Mouse (Mus musculus) CD4-positive, CD25-positive, alpha-beta regulatory T cell, adult 9 weeks (primary cell): ENCODE measurements around the gene Bbs1. TPM values are rescaled to one million over a fixed set of nuclear protein-coding genes. Genes with fewer than 3 reads are reported as not detected.

Experiments used
- polyA plus RNA-seq: library from polyadenylated mRNA; unstranded; fragments of 100-300 nt; shearing (Covaris generic); gene quantifications from one replicate; pipeline ENCODE4 v1.2.1, GENCODE M21; 2017

Bbs1 gene
- polyA plus RNA-seq = 0.76 TPM

DNA sequence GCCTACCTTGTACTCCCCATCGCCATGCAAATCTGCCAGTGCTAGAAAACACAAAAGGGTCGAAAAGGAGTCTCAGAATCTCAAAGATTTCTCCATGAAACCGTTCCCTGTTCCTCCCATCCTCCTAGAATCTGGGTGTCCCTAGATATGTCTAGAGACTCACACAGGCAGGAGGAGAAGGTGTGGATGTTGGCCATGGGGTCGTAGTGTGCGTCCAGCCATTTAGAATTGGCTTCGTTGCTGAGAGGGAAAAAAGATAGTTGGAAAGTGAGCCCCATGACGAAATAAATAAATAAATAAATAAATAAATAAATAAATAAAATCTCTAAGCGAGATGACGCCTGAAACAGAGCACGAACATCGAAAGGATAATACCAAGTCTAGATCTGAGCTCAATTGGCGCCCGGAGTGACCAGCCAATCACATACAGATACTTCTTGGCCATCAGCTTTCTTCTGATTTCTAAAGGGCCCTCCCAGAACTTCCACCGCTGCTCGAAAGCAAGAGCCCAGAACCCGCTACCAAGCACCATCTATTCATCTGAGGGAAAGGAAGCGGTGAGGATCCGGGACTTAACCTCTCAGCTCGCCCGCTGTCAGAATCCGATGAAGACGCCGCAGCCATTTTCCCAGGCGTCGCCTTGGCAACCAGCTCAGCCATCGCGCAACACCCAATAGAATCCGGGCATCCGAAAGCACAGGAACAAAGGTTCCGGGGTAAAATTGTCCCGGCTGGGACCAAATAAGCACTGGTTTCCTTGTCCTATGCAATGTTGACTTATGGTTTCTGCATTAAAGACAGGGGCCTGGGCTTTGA lies at the start of gene Bbs1:
Gene Bbs1, minus strand, starts transcription at position 650 of the 816 bp plus-strand sequence.

DNA sequence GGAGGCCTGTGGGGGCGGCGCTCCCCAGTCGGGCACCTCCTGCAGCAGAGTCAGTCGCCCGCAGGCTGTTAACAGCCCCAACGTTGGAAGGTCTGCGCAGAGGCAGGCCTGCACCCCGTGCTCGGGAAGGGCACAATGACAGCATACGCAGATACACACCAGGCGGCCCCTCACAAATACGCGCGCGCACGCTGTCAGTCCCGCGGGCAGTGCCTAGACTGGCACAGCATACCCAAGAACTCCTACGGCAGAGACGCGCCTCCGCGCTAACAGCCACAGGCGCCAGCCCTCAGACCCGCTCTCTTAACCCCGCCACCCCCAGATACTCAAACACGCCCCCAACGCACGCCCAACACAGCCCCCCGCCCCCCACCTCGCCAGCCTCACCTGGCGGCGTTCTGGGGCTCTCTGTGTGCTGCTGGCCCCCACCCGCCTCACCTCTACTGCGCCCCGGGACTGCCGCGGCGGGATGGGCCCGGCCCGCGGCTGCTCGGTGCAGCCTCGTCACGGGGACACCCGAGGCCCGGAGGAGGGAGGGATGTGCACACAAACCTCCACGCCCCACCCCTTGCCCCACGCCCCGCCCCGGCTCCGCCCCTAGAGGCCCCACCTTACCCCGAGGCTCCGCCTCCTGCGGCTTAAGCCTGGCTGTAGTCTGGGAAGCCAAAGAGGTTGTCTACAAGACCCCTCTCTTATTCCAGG lies 36.3 kb upstream of the Bbs1 start, which contains the start of gene Peli3:
Gene Peli3, minus strand, starts transcription at position 577 of the 702 bp plus-strand sequence.

DNA sequence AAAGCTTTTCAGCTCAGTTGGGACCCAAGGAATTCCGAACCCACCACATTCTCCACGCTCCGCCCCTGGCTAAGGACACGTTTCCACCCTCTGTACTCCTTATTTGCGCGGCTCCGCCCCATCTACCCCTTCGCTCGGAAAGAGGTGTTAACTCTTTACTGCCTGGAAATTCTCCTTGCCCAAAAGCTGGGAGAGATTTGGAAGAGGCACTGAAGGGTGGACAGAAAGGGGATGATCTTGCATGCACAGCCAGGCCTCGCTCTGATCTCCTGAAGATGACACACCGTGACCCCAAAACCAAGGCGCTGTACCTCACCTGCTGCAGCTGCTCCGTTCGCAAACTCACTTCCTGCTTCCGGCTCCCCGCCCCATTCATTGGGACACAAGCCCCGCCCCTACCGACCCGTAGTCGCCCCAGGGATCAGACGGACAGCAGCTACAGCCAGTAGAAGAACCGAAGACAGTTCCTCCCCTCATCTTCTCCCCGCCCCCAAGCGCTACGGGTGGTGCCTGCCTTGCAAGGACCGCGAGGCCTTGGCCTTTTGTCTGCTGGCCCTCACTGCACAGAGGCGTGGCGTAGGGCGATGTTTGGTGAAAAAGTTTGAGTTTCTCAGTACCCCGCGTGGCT lies 21.6 kb upstream of the Bbs1 start, which contains the start of gene Dpp3:
Gene Dpp3, minus strand, starts transcription at position 384 of the 628 bp plus-strand sequence.

DNA sequence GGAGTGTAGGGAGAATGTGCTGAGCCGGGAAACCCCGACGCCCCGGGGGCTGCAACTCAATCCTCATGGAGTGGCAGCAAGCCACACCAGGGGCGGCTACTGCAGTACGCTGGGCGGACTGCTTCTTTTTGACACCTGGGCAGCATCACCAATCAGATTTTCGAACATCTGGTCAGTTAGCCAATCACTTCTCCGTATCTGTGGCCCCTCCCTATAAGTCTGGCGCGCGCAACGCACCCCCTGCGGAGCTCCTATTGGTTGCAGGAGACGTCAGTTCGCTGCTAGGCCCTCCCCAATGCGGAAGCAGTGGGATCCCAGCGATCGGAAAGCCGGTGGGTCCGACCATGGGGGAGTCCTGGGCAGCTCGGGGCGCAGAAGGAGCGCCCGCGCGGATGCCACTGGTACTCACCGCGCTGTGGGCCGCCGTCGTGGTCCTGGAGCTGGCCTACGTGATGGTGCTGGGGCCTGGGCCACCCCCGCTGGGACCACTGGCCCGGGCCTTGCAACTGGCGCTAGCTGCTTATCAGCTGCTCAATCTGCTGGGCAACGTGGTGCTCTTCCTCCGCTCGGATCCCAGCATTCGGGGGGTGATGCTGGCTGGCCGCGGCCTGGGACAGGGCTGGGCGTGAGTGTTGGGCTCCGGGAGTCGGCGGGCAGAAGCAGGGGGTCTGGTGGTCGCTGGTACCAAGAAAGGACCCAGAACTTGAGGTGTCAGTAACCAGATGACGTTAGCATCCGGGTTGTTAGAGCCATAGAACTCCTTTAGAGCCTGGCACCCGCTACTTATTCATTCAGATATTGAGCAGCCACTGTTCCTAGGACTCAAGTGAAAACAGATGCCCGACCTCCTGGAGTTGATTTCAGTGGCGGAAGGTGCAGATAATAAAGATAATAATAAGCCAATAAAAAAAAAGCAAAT lies 27.8 kb downstream of the Bbs1 start, which contains the start of gene Zdhhc24:
Gene Zdhhc24, plus strand, starts transcription at position 264 of the 919 bp plus-strand sequence.

DNA sequence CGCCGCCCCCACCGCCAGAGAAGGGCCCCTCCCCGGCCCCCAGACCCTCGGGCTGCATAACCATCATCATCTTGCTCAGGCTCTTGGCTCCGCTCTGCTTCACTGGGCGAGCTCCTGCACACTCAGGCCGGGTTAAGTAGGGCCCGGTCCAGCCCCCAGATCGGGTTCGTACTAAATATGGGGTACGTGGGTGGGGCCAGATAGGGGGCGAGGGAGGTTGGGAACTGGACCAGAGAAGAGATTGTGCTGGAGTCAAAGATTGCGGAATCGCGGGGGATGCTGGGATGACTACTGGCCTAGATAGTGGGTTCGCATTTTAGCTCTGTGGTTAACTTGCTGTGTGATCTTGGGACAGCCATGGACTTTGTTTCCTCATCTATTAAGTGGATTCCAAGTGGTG lies 28.6 kb downstream of the Bbs1 start, which contains the start of gene Actn3:
Gene Actn3, minus strand, starts transcription at position 125 of the 400 bp plus-strand sequence.

DNA sequence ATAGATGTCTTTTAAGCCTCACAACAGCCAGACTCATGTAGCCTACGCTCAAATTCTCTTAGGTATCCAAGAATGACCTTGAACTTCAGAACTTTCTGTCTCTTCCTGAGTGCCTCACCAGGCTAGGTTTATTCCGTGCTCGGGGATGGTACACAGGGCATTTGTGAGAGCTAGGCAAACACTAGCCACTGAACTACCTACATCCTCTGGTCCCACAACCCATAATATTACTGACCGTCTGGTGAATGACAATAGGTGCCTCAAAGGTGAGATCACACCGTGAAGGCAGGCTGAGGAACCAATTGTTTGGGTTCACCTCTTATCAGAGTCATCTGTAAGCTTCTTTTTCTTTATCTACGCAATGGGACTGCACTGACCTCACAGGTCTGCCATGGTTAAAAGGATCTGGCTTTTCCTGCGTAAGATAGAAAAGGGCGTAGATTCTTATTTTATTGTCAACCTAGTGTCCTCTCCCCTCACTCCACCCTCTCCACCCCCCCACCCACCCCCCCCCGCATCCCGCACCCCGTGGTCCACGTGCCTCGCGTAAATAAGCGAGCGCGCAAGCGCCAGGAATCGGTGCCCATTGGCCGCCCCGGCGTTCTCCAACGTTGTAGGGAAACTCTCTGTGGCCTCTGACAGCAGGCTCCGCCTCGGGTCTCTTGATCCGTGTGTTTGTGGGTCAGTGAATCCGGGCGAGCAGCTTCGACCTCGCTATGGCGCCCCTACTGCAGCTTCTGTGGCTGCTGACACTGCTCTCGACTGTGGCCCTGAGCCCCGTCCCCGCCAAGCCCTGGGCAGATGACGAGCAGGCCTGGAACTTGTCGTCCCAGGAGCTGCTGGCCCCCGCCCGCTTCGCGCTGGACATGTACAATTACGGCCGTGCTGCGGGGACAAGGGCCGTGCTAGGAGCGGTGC lies 51.6 kb downstream of the Bbs1 start, which contains the start of gene Ctsf:
Gene Ctsf, plus strand, starts transcription at position 579 of the 918 bp plus-strand sequence.

DNA sequence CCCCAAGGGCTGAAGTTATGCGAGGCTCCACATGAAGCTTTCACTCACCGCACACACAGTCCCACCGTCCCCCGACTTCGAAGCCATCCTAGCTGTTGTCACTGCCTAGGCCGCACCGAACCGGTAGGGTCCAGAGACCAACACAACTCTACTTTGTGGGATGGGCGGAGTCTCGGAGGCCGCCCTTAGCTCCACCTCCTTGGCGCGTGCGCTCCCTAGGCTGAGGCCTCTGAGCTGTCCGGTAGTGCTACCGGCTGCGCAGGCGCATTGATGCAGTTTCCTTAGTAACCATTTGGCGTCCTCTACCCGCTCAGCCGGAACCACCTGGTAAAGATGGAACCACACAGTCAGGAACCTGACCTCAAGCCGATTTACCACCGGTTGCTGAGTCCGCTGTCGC lies 67.3 kb downstream of the Bbs1 start, which contains the start of the genes Ccs and Ccdc87:
Gene Ccs, minus strand, starts transcription at position 184 of the 400 bp plus-strand sequence.
Gene Ccdc87, plus strand, starts transcription at position 218 of the 400 bp plus-strand sequence.

Other genes starting within 250 kb of the Bbs1 start
- gene Gm960, start 208.0 kb downstream of the Bbs1 start, polyA plus RNA-seq = not detected
- gene Sptbn2, start 195.5 kb downstream of the Bbs1 start, polyA plus RNA-seq = 0.55 TPM
- gene Rbm4b, start 150.1 kb downstream of the Bbs1 start, polyA plus RNA-seq = 52.1 TPM
- 58.4 TPM for gene Rbm4, start 112.7 kb downstream of the Bbs1 start, polyA plus RNA-seq
- gene Gm21992, start 95.0 kb downstream of the Bbs1 start, polyA plus RNA-seq = 28.0 TPM
- gene Rbm14, start 95.0 kb downstream of the Bbs1 start, polyA plus RNA-seq = 67.0 TPM
- gene Ccs, start 67.3 kb downstream of the Bbs1 start, polyA plus RNA-seq = 165 TPM
- 0.09 TPM for gene Ccdc87, start 67.3 kb downstream of the Bbs1 start, polyA plus RNA-seq
- gene Ctsf, start 51.5 kb downstream of the Bbs1 start, polyA plus RNA-seq = 4.7 TPM
- 0.12 TPM for gene Actn3, start 28.7 kb downstream of the Bbs1 start, polyA plus RNA-seq
- 5.9 TPM for gene Zdhhc24, start 28.0 kb downstream of the Bbs1 start, polyA plus RNA-seq
- 136 TPM for gene Dpp3, start 21.7 kb upstream of the Bbs1 start, polyA plus RNA-seq
- gene Peli3, start 36.5 kb upstream of the Bbs1 start, polyA plus RNA-seq = 0.53 TPM
- 80.2 TPM for gene Mrpl11, start 55.5 kb upstream of the Bbs1 start, polyA plus RNA-seq
- 1.1 TPM for gene Npas4, start 83.7 kb upstream of the Bbs1 start, polyA plus RNA-seq
- gene Slc29a2, start 117.2 kb upstream of the Bbs1 start, polyA plus RNA-seq = 2.7 TPM
- gene B4gat1, start 132.2 kb upstream of the Bbs1 start, polyA plus RNA-seq = 17.2 TPM
- gene AC124502.3, start 132.3 kb upstream of the Bbs1 start, polyA plus RNA-seq = 1.9 TPM
- 109 TPM for gene Brms1, start 134.7 kb upstream of the Bbs1 start, polyA plus RNA-seq
- gene Rin1, start 143.9 kb upstream of the Bbs1 start, polyA plus RNA-seq = 0.30 TPM
- not detected for gene Cd248, start 161.4 kb upstream of the Bbs1 start, polyA plus RNA-seq
- gene Tmem151a, start 178.9 kb upstream of the Bbs1 start, polyA plus RNA-seq = not detected
- gene Yif1a, start 181.9 kb upstream of the Bbs1 start, polyA plus RNA-seq = 86.1 TPM
- gene Cnih2, start 191.9 kb upstream of the Bbs1 start, polyA plus RNA-seq = 1.5 TPM
- 267 TPM for gene Rab1b, start 200.4 kb upstream of the Bbs1 start, polyA plus RNA-seq
- 5.4 TPM for gene Klc2, start 211.9 kb upstream of the Bbs1 start, polyA plus RNA-seq